Mouse (Mus musculus): ENCODE data around the gene Rdh13.

- TF ChIP-seq CTCF (IDR thresholded peaks at IDR 0.05; ENCODE audit: borderline replicate concordance, extremely low read depth, insufficient read depth, insufficient read length) (no peak), POLR2A (IDR thresholded peaks at IDR 0.05; ENCODE audit: borderline replicate concordance, extremely low read depth, insufficient read depth, insufficient read length, poor library complexity, severe bottlenecking) (no peak)
Observed at GRCm38 (mm10) chr7:4419681-4420080, 25.8 kb downstream of the Rdh13 start.

Data from brain, embryonic 14.5 days (tissue).